Mouse (Mus musculus) heart, postnatal 0 days (tissue): Measurements from ENCODE around the gene Prkn. TPM values are rescaled to one million over a fixed set of nuclear protein-coding genes. Genes with fewer than 3 reads are reported as not detected.

ENCODE experiments used
- ATAC-seq: fragments of 200-750 bp; cut with Nextera tagmentation; 2 replicates; pipeline ENCODE4 v1.8.0; 2017; ENCODE audit warnings: low read depth, moderate number of reproducible peaks, moderate library complexity; ENCODE audit not compliant: insufficient read depth
- DNase-seq: peaks from one replicate; pipeline ENCODE4 v3.0.0-alpha.2; 2016; ENCODE audit warnings: low spot score
- H3K27ac ChIP-seq: fragments of 300-500 bp; sonication (generic); 2 replicates; pipeline ENCODE4 v1.5.1; 2014; ENCODE audit warnings: low read depth, mild to moderate bottlenecking
- H3K27me3 ChIP-seq: fragments of 300-500 bp; sonication (generic); 2 replicates; pipeline ENCODE4 v1.6.1; 2014; ENCODE audit warnings: low read length, mixed read lengths; ENCODE audit not compliant: control insufficient read depth, insufficient read depth
- H3K36me3 ChIP-seq: fragments of 300-500 bp; sonication (generic); replicated peaks from 2 replicates; pipeline ENCODE4 v1.6.1; 2014; ENCODE audit warnings: low read length, mixed read lengths; ENCODE audit not compliant: control insufficient read depth, insufficient read depth
- H3K4me1 ChIP-seq: fragments of 300-500 bp; sonication (generic); 2 replicates; pipeline ENCODE4 v1.6.1; 2014; ENCODE audit warnings: antibody characterized with exemption; ENCODE audit not compliant: control insufficient read depth, insufficient read depth
- H3K4me2 ChIP-seq: fragments of 300-500 bp; sonication (generic); 2 replicates; pipeline ENCODE4 v1.6.1; 2014; ENCODE audit warnings: low read depth, mild to moderate bottlenecking, low read length, moderate library complexity
- H3K4me3 ChIP-seq: fragments of 300-500 bp; sonication (generic); 2 replicates; pipeline ENCODE4 v1.5.1; 2014; ENCODE audit warnings: low read depth, low read length
- H3K9ac ChIP-seq: fragments of 300-500 bp; sonication (generic); replicated peaks from 2 replicates; pipeline ENCODE4 v1.6.1; 2014; ENCODE audit warnings: low read depth, low read length, mixed read lengths
- H3K9me3 ChIP-seq: fragments of 300-500 bp; sonication (generic); replicated peaks from 2 replicates; pipeline ENCODE4 v1.6.1; 2016; ENCODE audit warnings: low read length; ENCODE audit not compliant: control insufficient read depth
- CTCF ChIP-seq: IDR thresholded peaks from 2 replicates; pipeline ENCODE4 v1.5.1; 2016; ENCODE audit warnings: antibody characterized with exemption, control low read depth, low read depth
- EP300 ChIP-seq: IDR thresholded peaks from 2 replicates; pipeline ENCODE4 v1.6.1; 2016; ENCODE audit warnings: antibody characterized with exemption, low read depth
- WGBS: fragments of 180-500 bp; shearing (Covaris S2); extraction: QIAGEN DNeasy Blood & Tissue Kit; methylation state at CpG from one replicate; pipeline ENCODE4 v1.1.7; 2014; 5-methylcytosine and 5-hydroxymethylcytosine counted together
- polyA plus RNA-seq: library from polyadenylated mRNA; unstranded; fragments of >200 nt; fragmentation: Nextera tagmentation; extraction: Ambion mirVana; gene quantifications from 2 replicates; pipeline ENCODE4 v1.2.1, GENCODE M21; 2015
- total RNA-seq: library from RNA; depleted of rRNA; stranded (reverse); fragments of >200 nt; gene quantifications from 2 replicates; pipeline ENCODE4 v1.2.3, GENCODE M21; 2014; ENCODE audit warnings: low replicate concordance

Gene Prkn
- total and polyA plus RNA-seq, 2 experiments from 2014 or later = 4.5 to 14.2 TPM

GRCm38 (mm10) chr17:11245040-11245439, 404.9 kb downstream of the Prkn start:
- H3K27me3 ChIP-seq = no peaks in the 10 kb centered on the region
- H3K4me1 ChIP-seq = no peaks in the 10 kb centered on the region
- TF ChIP-seq CTCF (no peak), EP300 (no peak)
- no peak for ATAC-seq
- H3K4me2 ChIP-seq = no peak overlapping the region
- no peaks in the 10 kb centered on the region for H3K36me3 ChIP-seq
- H3K4me3 ChIP-seq = no peak overlapping the region
- H3K9ac ChIP-seq = no peak overlapping the region
- no peak overlapping the region for H3K27ac ChIP-seq
- WGBS = 71% methylated on average over 9 of the region's 9 CpGs
- no peak for DNase-seq
- no peaks in the 10 kb centered on the region for H3K9me3 ChIP-seq

GRCm38 (mm10) chr17:11249216-11249615, 409.0 kb downstream of the Prkn start:
- no peak for ATAC-seq
- 69% methylated on average over 6 of the region's 6 CpGs for WGBS
- Histone ChIP-seq H3K4me1 (no peaks in the 10 kb centered on the region), H3K4me3 (no peak overlapping the region), H3K27ac (no peak overlapping the region), H3K9me3 (no peaks in the 10 kb centered on the region), H3K36me3 (no peaks in the 10 kb centered on the region), H3K27me3 (no peaks in the 10 kb centered on the region), H3K4me2 (no peak overlapping the region), H3K9ac (no peak overlapping the region)
- no peak for TF ChIP-seq EP300
- no peak for TF ChIP-seq CTCF
- no peak for DNase-seq

GRCm38 (mm10) chr17:11260663-11261062, 420.5 kb downstream of the Prkn start:
- 80% methylated on average over 8 of the region's 8 CpGs for WGBS
- Histone ChIP-seq H3K4me1 (no peaks in the 10 kb centered on the region), H3K9me3 (no peaks in the 10 kb centered on the region), H3K4me2 (no peak overlapping the region), H3K4me3 (no peak overlapping the region), H3K27ac (no peak overlapping the region), H3K9ac (no peak overlapping the region), H3K36me3 (no peaks in the 10 kb centered on the region), H3K27me3 (no peaks in the 10 kb centered on the region)
- TF ChIP-seq CTCF (no peak), EP300 (no peak)
- DNase-seq (no peak), ATAC-seq (no peak)

GRCm38 (mm10) chr17:11261679-11262078, 421.5 kb downstream of the Prkn start:
- Histone ChIP-seq H3K36me3 (no peaks in the 10 kb centered on the region), H3K9me3 (no peaks in the 10 kb centered on the region), H3K4me2 (no peak overlapping the region), H3K9ac (no peak overlapping the region), H3K4me1 (no peaks in the 10 kb centered on the region), H3K4me3 (no peak overlapping the region), H3K27ac (no peak overlapping the region), H3K27me3 (no peaks in the 10 kb centered on the region)
- TF ChIP-seq CTCF (no peak), EP300 (no peak)
- no peak for DNase-seq
- no peak for ATAC-seq
- WGBS = 79% methylated on average over 5 of the region's 5 CpGs

- ATAC-seq = no peak
- no peaks in the 10 kb centered on the region for H3K4me1 ChIP-seq
- DNase-seq = no peak
- no peak overlapping the region for H3K9ac ChIP-seq
- H3K36me3 ChIP-seq = no peaks in the 10 kb centered on the region
- H3K27me3 ChIP-seq = no peaks in the 10 kb centered on the region
- H3K4me3 ChIP-seq = no peak overlapping the region
- H3K4me2 ChIP-seq = no peak overlapping the region
- H3K9me3 ChIP-seq = no peaks in the 10 kb centered on the region
- 84% methylated on average over 4 of the region's 4 CpGs for WGBS
- no peak overlapping the region for H3K27ac ChIP-seq
- no peak for TF ChIP-seq CTCF
- TF ChIP-seq EP300 = no peak
Observed at GRCm38 (mm10) chr17:11267951-11268350, 427.8 kb downstream of the Prkn start.

- H3K9me3 ChIP-seq = no peaks in the 10 kb centered on the region
- no peak overlapping the region for H3K27ac ChIP-seq
- 53% methylated on average over 4 of the region's 4 CpGs for WGBS
- H3K4me3 ChIP-seq = no peak overlapping the region
- no peaks in the 10 kb centered on the region for H3K4me1 ChIP-seq
- H3K4me2 ChIP-seq = no peak overlapping the region
- no peaks in the 10 kb centered on the region for H3K36me3 ChIP-seq
- H3K27me3 ChIP-seq = no peaks in the 10 kb centered on the region
- no peak for ATAC-seq
- H3K9ac ChIP-seq = no peak overlapping the region
- TF ChIP-seq CTCF = no peak
- DNase-seq = no peak
Observed at GRCm38 (mm10) chr17:11270179-11270578, 430.0 kb downstream of the Prkn start.
